Mouse (Mus musculus): ENCODE results near the gene Taf10.
"Not testable (repeated sequence)": the region's sequence is repeated elsewhere in the genome, so short reads cannot be mapped to it uniquely, and the experiment has no call there.

Gene Taf10

DNA sequence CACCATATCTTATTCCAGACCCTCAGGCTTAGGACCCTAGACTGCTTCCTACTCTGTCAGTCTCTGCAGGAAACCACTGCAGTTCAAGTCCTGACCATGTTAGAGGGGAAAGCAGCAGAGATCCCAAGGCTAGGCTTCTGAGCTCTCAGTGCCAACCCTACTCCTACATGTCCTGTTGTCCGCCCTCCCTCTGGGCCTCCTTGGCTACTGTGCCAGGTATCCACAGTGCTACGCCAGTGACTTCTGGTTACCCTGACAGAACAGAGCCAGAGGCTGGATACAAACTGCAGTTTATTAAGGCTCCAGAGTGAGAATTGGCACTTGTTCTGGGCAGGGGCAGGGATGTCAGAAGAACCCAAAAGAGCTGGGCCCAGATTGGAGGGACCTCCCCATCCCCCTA is 8.6 kb upstream of the Taf10 start:
- DNase-seq (ENCODE audit: low spot score) = no peak

DNA sequence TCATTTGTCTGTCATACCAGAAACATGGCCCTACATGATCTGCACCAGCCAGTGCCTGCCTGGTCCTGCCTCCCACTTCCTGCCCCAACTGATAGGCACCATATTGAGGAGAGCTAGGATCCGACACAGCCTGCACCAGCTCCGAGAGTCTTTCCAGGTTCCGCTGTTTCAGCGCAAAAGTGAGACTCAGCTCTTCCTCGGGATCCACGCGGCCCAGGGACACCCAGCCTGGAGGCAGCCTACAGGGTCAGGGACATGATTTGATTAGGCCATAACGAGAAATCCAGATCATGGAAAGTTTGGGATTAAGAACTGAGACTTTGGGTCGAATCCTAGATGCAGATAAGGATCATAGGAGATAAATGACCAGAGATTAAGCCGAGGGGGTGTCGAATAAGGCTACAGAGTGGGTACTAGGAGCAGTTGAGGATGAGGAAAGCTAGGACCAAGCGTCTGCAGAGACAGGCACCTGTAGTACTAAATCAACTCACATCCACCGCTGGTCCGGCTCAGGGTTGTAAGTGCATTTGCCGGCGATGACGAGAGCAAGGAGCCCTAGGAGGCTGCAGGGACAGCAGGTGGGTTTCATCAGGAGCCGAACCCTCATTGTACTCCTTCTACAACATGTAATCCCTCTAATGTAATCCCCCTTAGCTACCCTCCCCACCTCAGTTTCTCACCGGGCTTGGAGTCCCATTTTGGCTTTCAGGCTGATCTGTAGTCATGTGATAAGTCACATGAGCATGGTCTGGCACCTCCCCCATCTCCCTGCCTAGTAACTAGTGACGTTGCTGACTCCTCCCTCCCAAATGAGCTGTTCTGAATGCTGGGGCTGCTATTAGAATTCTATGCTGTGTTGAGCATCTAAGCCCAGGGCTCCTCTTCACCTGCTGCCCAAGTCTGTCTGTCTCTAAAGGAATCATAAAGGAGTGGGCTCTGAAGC is 7.6 kb upstream of the Taf10 start, which contains the start of gene Tpp1:
Gene Tpp1 (minus strand): TSS at position 745 of the 943 bp plus-strand sequence.
- peak; percentile 97 for DNase-seq (ENCODE audit: low spot score)

DNA sequence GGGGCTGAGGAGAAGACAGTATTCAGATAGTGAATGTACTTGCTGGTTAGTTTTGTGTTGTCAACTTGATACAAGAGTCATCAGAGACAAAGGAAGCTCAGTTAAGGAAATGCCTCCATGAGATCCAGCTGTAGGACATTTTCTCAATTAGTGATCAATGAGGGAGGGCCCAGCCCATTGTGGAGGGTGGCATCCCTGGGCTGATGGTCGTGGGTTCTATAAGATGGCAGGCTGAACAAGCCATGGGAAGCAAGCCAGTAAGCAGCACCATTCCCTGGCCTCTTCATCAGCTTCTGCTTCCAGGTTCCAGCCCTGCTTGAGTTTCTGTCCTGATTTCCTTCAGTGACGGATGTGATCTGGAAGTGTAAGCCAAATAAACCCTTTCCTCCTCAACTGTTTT is 3.6 kb upstream of the Taf10 start:
- DNase-seq (ENCODE audit: low spot score) = no peak

DNA sequence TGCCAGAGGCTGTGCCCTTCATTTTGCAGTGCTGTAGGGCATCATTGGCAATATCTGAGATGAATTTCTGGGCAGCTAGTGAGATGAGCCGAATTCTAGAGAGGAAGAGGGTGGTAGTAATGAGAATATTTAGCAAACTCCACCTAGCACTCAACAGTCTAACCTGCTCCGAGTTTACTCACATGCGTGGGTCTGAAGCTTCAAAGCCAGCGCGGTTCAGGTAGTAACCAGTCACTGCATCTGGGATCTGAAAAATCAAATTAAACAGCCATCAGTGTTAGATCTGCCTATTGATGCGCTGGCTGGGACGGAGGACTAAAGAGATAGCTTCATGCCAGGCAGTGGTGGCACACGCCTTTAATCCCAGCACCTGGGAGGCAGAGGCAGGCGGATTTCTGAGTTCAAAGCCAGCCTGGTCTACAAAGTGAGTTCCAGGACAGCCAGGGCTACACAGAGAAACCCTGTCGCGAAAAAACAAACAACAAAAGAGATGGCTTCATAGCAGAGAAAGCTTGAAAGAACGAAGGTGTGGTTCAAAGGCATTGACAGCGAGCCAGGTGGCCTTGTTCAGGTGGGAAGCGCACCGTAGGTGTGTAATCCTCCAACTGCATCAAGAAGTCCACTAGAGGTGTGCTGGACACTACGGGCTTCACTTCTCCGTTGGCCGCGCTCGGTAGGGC is 775 bp downstream of the Taf10 start:
- not testable (repeated sequence) for DNase-seq (ENCODE audit: low spot score)

DNA sequence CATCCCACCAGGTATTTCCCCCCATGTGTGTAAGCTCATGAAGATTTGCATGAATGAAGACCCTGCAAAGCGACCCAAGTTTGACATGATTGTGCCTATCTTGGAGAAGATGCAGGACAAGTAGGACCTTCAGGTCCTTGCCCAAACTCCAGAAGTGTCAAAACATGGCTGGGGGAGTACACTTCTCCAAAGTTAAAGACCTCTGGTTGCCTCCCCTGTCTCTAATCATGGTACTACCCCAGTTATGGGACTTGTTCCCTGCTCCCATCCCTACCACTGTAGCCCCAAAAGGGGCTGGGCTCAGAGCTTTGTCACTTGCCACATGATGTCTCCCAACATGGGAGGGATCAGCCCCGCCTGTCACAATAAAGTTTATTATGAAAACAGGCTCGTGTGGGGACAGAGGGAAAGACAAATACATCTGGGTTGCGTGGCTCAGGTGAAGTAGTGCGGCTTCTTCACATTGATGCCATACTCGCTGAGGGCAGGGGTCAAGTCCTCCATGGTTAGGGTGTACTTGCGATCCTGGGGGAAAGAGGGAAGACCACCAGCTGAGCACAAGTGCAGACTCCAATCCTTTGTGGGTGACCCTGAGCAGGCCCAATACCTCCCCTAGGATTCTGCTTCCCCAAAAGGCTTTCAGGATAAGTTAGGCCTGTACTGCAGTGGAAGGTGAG is 1.5 kb downstream of the Taf10 start:
- not testable (repeated sequence) for DNase-seq (ENCODE audit: low spot score)

DNA sequence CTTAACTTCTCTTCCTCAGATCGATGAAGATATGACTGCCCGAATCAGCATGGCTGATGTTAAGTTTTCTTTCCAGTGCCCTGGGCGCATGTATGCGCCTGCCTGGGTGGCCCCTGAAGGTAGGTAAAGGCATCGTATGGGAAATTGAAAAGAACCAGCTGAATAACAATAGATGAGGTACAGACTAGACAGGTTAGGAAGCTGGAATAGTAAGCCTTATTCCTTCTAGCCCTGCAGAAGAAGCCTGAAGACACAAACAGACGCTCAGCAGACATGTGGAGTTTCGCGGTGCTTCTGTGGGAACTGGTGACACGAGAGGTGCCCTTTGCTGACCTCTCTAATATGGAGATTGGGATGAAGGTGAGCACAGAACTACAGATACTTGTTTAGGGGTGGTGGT is 2.2 kb downstream of the Taf10 start:
- DNase-seq (ENCODE audit: low spot score) = no peak

DNA sequence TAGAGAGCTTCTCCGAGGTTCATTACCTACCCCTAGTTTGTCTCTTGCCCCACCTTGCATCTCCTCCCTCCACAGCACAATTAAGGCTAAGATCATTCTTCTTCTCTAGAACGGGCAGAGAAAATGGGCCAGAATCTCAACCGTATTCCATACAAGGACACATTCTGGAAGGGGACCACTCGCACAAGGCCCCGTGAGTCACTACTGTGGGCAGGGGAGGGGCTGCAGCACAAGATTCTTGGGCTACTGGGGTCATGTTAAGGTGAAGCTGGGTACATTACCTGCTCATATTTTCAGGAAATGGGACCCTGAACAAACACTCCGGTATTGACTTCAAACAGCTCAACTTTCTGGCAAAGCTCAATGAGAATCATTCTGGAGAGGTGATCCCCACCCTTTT is 3.3 kb downstream of the Taf10 start:
- DNase-seq (ENCODE audit: low spot score) = no peak

DNA sequence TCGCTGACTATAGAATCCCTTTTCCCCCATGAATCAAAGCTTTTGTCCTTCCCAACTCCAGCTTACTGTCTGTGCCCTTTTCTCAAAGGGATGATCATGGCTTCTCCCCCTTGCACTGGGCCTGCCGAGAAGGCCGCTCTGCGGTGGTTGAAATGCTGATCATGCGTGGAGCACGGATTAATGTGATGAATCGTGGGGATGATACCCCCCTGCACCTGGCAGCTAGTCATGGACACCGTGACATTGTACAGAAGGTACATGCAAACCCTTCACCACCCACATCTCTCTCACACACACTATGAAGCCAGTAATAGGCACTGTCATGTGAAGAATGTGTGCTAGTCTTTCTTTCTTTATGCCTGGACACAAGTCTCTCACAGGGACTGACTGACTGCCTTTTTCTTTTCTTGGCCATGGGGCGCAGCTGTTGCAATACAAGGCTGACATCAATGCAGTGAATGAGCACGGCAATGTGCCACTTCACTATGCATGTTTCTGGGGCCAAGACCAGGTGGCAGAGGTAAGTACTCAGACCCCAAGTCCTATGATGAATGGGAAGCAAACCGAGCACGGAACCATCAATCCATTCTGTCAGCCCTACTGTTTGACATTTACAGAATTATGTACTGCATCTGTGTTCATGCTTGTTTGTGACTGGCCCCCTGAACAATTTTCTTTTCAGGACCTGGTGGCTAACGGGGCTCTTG is 3.9 kb downstream of the Taf10 start:
- DNase-seq (ENCODE audit: low spot score) = no peak

DNA sequence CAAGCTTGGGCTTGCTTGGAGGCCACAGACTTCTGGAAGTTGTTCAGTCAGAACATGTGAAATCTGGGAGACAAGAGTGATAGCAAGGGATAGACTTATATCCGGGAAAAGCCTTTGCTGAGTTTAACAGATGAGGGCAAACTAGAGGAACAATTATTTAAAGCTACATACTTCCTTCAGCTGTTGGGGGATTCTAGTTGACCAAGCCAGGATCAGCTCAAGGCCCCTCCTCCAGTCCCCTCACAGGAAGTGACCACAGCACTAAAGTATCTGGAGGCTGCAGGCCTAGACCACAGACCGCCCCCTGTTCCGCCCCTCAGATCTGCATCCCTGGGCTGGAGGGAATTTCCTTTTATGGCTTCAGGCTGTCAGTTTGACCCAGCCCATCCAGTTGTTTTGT is 5.2 kb downstream of the Taf10 start:
- no peak for DNase-seq (ENCODE audit: low spot score)

DNA sequence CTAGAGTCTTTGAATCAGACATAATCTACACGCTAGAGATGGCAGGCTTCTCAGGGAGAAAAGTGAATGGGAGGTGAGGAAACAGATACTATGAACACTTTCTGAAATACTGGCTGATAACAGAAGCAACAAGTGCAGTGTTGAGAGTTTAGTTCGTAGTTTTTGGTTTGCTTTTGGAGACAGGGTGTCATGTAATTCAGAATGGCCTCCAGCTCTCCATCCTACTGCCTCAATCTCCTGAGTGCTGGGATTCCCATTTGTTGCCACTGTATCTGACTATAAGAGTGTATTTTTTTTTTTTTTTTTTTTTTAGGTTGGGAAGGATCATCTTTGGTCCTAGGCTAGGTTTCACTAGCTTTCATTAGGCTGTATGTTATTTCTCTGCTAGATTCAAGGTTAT is 5.9 kb downstream of the Taf10 start:
- no peak for DNase-seq (ENCODE audit: low spot score)

DNA sequence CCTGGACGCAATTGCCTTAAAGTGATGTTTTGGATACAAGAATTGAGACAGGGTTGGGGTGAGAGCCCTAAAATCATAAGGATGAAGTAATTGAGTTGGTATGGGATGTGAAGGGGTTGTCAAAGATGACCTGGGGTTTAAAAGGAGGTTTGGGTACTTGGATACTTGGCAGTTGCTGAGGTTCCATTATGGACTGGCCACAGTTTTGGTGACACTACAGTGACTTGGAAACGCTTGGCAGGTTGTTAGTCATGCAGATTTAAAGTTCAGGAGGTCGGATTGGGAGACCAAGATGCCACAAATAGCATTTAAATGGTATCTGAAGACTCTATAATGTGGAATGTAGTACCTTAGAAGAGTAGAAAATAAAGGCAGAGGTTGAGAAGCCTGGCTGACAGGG is 6.5 kb downstream of the Taf10 start:
- DNase-seq (ENCODE audit: low spot score) = no peak

DNA sequence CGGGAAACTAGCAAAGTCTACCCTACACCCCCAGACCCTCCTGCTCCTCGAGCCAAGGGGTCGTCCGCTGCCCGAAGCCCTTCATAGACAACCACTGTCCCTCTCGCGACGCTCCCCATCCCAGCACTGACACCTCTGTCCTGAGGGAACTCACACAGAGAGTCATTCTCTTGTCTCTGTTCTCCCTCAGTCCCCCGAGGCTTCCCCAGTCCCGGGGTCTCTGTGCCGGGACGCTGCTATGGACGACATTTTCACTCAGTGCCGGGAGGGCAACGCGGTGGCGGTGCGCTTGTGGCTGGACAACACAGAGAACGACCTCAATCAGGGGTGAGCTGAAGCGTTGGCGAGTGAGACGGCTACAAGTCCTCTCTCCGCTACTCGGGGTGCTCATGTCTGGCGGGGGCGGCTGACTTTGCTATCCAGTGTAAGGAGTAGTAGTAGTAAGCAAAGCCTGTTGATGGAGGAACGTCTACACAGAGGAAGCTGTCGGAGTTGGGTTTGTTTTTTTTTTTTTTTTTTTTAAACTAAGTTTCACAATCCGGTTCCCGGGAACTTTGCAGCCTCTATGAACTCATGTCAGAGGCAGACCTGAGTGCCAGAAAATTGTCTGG is 7.1 kb downstream of the Taf10 start, which contains the start of gene Rrp8:
Gene Rrp8 (minus strand): TSS at position 475 of the 611 bp plus-strand sequence.
- DNase-seq (ENCODE audit: low spot score) = peak; percentile 42

DNA sequence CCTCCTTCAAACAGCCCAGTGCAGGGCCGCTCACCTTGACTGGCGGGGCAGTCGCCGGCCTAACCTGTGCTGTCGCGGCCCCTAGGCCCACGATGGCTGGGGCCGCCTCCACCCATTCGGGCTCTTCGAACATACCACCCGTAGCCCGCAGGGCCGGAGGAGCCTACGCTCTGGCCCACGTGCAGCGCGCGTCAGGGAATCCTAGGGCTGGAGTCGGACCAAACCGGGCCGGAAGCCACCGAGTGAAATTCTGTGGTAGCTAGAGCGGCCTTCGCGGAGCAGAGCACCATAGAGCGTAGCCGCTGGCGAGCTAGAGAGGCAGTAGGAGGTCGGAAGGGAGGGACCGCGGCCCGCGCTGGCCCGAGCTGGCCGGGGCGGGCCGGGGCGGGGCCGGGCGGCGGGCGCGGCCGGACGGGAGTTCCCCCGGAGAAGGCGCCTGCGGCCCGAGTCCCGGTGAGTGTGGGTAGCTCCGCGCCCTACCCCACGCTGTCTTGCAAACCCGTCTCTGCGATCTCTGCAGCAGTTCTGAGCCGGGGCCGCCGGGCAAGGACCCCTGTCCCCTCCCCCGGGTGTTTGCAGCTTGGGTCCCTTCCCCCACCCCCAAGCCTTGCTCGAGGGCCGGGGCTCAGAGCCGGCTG is 7.8 kb downstream of the Taf10 start, which contains the start of gene Ilk:
Gene Ilk (plus strand): TSS at position 329 of the 638 bp plus-strand sequence.
- peak; percentile 95 for DNase-seq (ENCODE audit: low spot score)

DNA sequence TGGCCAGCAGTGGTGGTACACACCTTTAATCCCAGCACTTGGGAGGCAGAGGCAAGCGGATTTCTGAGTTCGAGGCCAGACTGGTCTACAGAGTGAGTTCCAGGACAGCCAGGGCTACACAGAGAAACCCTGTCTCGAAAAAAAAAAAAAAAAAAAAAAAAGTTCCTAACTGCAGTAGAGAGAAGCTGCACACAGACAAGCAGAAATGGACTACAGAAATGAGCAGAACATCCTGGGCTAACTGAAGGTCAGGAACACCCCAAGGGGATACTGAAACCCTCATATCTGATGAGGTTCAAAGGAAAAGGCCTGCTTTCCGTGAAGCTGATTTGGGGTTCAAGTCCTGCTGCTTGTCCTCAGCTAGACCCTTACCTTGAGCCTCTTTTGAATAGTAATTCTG is 8.7 kb downstream of the Taf10 start:
- DNase-seq (ENCODE audit: low spot score) = not testable (repeated sequence)

DNA sequence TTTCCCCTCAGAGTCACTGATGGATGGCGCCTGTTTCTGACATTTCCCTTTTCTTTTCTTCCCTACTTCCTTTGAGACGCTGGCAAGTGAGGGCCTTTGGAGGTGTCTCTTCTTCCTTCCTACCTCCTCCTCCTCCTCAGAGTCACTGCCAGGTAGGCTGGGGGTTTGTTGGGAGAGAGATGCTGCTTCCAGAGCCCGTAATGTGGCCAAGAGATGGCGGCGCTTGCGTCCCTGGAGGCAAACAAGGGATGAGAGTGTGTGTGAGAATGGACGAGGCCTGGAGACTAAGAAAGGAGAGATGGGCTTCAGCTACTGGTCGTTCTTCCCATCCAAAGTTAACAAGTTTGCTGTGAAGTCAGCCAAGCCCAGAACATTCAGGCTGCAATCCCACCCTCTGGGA is 9.3 kb downstream of the Taf10 start:
- no peak for DNase-seq (ENCODE audit: low spot score)

DNA sequence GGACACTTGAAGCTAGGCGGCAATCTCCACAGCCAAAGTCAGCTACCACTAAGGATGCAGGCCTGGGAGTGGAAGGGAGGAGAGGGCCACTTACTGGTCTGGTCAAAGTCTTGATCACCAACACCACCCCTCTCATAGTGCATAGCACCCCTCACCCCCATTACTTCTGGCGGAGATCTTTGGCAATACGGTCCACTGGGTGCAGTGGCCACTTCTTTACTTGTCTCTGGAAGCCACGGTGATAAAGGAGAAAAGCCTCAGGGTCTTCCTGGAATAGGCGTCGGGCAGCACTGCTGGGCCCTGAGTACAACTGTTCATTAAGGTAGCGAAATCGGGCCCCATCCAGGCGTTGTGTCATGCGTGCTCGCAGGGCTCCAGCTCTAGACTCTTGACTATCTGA is 10.3 kb downstream of the Taf10 start:
- no peak for DNase-seq (ENCODE audit: low spot score)

DNA sequence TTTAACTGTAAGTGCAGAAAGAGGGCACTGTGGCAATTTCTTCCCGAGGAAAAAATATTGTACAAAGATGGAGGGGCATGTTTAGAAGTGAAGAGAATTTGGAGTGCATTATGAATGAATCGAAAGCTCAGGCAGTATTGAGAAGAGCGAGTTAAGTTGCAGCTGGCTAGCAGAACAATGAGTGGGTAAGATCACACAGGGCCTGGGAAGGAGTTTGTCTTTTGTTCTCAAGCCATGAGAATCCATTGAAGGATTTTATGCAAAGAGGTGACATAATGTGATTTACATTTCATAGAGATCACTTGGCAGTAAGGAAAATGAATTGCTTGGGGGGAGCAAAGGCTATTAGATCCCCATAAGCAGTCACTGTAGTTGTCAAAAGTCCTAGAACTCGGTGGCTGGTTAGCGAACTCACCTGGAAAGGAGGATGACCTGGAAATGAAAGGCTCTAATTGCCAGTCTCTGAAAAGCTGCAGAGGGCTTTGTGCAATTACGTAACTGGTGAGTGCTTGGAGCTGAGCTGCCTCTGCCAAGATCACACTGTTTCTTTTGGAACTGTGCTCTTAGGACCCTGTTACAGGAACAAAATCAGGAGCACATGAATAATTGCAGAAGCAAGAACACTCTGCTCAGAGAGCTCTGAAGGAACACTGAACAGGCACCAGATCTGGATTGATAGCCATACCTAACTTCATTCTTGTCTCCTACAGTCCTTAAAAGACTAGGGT is 15.3 kb downstream of the Taf10 start:
- no peak for DNase-seq (ENCODE audit: low spot score)

DNA sequence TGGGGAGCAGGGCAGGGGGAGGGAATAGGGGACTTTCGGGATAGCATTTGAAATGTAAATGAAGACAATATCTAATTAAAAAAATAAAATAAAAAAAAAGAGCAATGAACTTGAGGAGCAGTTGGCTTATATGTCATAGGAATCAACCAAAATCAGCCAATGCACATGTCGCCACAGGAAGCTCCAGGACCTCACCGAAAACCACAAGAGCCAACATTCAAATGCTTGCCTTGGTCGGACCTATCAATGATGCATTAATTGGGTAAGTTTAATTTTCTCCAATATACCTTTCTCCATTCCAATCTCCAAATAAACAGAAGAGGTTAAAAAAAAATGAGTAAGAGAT is 17.2 kb downstream of the Taf10 start:
- no peak for DNase-seq (ENCODE audit: low spot score)

DNA sequence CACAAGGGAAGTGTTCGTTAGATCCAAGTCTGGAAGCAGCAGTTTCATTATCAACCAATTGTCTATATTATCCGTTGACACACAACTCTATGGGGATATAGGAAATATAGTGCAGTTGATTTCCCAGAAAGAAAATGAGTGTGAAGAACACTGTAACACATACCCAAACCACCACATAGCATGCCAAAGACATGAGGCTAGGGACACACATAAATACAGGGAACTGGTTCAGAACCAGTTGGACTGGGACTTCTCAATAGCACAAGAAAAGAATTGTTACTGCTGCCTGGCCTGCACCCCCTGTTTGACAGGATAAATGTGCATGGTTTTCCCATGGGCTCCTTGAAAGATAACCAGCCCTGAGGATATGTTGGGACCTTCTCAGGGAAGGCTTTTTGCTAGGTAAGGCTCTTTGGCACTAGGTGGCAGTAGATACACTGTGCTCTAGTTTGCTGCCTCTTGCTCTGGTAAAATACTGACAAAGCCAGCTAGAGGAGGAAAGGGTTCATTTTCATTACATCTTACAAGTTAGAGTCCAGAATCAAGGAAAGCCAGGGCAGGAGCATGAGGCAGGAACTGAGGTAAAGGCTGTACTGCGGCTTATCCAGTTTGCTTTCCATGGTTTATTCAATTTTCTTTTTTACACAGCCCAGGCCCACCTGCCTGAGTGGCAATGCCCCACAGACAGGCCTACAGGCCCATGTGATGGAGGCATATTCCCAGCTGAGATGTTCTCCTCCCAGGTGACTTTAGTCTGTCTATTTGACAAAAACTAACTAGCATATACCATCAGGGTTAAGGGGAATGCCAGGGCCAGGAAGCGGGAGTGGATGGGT is 17.8 kb downstream of the Taf10 start:
- DNase-seq (ENCODE audit: low spot score) = peak; percentile 78

Data from layer of hippocampus, adult 11-12 months (tissue).